Mouse (Mus musculus) heart, embryonic 15.5 days (tissue): ENCODE measurements around the gene Plcb4. TPM values are rescaled to one million over a fixed set of nuclear protein-coding genes. Genes with fewer than 3 reads are reported as not detected.

ENCODE experiments used
- ATAC-seq: fragments of 200-750 bp; cut with Nextera tagmentation; replicated peaks from 2 replicates; pipeline ENCODE4 v1.8.0; 2017; ENCODE audit warnings: low read depth, moderate TSS enrichment; ENCODE audit not compliant: insufficient number of reproducible peaks, insufficient read depth, low FRiP score
- H3K27ac ChIP-seq: fragments of 300-500 bp; sonication (generic); 2 replicates; pipeline ENCODE4 v1.5.1; 2015; ENCODE audit warnings: mild to moderate bottlenecking, inconsistent platforms
- H3K27me3 ChIP-seq: fragments of 300-500 bp; sonication (generic); 2 replicates; pipeline ENCODE4 v1.6.1; 2015; ENCODE audit warnings: inconsistent platforms
- H3K36me3 ChIP-seq: fragments of 300-500 bp; sonication (generic); 2 replicates; pipeline ENCODE4 v1.6.1; 2015; ENCODE audit warnings: mild to moderate bottlenecking, inconsistent platforms
- H3K4me1 ChIP-seq: fragments of 300-500 bp; sonication (generic); replicated peaks from 2 replicates; pipeline ENCODE4 v1.6.1; 2015; ENCODE audit warnings: inconsistent platforms
- H3K4me2 ChIP-seq: fragments of 300-500 bp; sonication (generic); 2 replicates; pipeline ENCODE4 v1.6.1; 2015; ENCODE audit warnings: inconsistent platforms, mild to moderate bottlenecking, moderate library complexity
- H3K4me3 ChIP-seq: fragments of 300-500 bp; sonication (generic); 2 replicates; pipeline ENCODE4 v1.5.1; 2015; ENCODE audit warnings: mild to moderate bottlenecking, inconsistent platforms
- H3K9ac ChIP-seq: fragments of 300-500 bp; sonication (generic); 2 replicates; pipeline ENCODE4 v1.6.1; 2015; ENCODE audit warnings: mild to moderate bottlenecking, inconsistent platforms
- H3K9me3 ChIP-seq: fragments of 300-500 bp; sonication (generic); replicated peaks from 2 replicates; pipeline ENCODE4 v1.6.1; 2016; ENCODE audit warnings: inconsistent platforms
- WGBS: fragments of 180-500 bp; shearing (Covaris S2); methylation state at CpG from one replicate; pipeline ENCODE4 v1.1.7; 2015; ENCODE audit warnings: mixed read lengths; 5-methylcytosine and 5-hydroxymethylcytosine counted together
- polyA plus RNA-seq: library from polyadenylated mRNA; unstranded; fragments of >200 nt; fragmentation: Nextera tagmentation; extraction: Ambion mirVana; gene quantifications from 2 replicates; pipeline ENCODE4 v1.2.1, GENCODE M21; 2015

Plcb4 gene
- polyA plus RNA-seq, 1 experiment from 2014 or later, result 38.8 TPM

- Histone ChIP-seq H3K36me3 (no peaks in the 10 kb centered on the region), H3K4me3 (no peak overlapping the region), H3K9me3 (no peaks in the 10 kb centered on the region), H3K27me3 (no peaks in the 10 kb centered on the region), H3K4me1 (no peaks in the 10 kb centered on the region; the same call in 1 of the 2 replicates), H3K4me2 (no peak overlapping the region), H3K9ac (no peak overlapping the region), H3K27ac (no peak overlapping the region)
- WGBS, result 73% methylated on average over 1 of the region's 1 CpGs
- ATAC-seq, result no peak
Observed at GRCm38 (mm10) chr2:135823690-135824089, 164.9 kb downstream of the Plcb4 start.

DNA sequence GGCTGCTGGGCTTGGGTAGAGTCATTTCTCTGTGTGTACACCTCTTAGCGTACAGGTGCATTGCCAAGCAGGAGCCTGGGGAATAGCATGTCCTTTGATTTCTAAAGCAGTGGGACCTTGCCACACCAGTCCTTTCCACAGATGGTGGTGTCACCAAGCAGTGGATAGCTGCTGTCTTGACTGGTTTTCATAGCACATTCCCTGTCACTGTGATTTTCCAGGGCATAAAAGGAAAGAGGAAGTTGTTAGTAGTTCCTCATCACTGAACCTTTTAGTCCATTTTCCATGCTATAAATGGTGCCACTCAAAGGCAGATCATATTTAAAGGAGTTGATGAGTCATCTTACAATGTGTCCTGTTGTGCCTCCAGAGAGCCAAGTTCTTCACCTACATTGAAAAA, 165.9 kb downstream of the Plcb4 start:
- Histone ChIP-seq H3K36me3 (no peaks in the 10 kb centered on the region), H3K4me2 (no peak overlapping the region), H3K9ac (no peak overlapping the region), H3K27ac (no peak overlapping the region), H3K4me1 (no peaks in the 10 kb centered on the region; the same call in 1 of the 2 replicates), H3K27me3 (no peaks in the 10 kb centered on the region), H3K9me3 (no peaks in the 10 kb centered on the region), H3K4me3 (no peak overlapping the region)
- ATAC-seq, result no peak
- 95% methylated on average over 1 of the region's 1 CpGs for WGBS

DNA sequence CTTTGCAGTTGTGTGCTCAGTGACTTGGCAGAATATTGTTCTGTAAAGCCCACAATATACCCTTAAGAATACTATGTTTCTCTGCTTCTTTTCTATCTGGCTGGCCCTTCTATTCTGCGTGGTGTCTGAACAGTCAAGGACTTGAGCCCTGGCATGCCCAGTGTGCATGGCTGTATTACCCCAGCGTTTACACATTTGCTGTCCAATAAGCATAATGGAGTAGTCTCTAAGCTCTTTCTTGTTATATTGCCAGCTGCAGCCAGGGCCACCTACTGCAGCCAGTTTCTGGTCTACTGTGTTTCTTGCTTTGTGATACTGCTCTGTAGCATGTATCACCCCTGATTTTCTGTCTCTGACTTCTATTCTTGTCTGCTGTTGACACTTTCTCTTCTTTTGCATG, 166.8 kb downstream of the Plcb4 start:
- ATAC-seq, result no peak
- Histone ChIP-seq H3K27ac (no peak overlapping the region), H3K36me3 (no peaks in the 10 kb centered on the region), H3K9ac (no peak overlapping the region), H3K4me2 (no peak overlapping the region), H3K27me3 (no peaks in the 10 kb centered on the region), H3K9me3 (no peaks in the 10 kb centered on the region), H3K4me3 (no peak overlapping the region), H3K4me1 (no peaks in the 10 kb centered on the region; the same call in 1 of the 2 replicates)
- 81% methylated on average over 2 of the region's 2 CpGs for WGBS

DNA sequence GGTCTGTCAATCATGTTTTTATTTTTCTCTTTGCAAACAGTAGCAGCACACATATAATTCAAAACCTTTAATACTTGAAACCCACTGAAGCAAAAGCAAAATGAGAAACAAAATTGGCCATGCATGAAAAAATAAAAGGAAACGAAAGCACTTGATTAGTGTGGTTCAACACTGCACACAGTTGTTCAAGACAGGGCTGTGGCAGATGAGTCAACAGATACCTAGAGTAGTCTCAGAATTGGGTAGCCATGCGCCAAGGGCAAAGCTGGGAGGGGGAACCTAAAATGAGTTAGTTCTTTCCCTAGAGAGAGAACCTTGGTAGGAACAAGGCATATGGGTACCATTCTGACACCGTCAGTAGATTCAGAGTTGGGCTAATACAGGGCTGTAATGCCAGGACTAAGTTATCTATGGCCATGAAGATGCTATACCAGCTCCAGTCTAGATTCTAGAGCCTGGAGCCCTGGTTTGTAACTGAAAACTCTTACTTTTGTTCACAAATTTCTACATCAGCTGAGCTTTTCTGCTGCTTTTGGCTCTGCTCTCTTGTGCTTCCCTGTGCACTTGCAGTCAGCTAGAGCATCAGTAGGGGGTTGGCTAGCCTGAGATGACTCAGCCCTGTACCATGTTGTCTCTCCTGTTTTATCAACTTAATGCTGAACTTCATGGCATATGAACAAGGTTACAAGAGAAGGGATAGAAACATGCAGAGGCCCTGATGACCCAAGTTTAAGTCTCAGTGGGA, 168.0 kb downstream of the Plcb4 start:
- no peak overlapping the region for H3K9ac ChIP-seq
- no peaks in the 10 kb centered on the region for H3K9me3 ChIP-seq
- H3K4me3 ChIP-seq, result no peak overlapping the region
- ATAC-seq, result no peak
- 89% methylated on average over 3 of the region's 3 CpGs for WGBS
- H3K4me1 ChIP-seq, result no peaks in the 10 kb centered on the region; the same call in 1 of the 2 replicates
- no peaks in the 10 kb centered on the region for H3K36me3 ChIP-seq
- H3K27me3 ChIP-seq, result no peaks in the 10 kb centered on the region
- no peak overlapping the region for H3K4me2 ChIP-seq
- no peak overlapping the region for H3K27ac ChIP-seq

- 58% methylated on average over 2 of the region's 2 CpGs for WGBS
Observed at GRCm38 (mm10) chr2:135828446-135828845, 169.6 kb downstream of the Plcb4 start.

GRCm38 (mm10) chr2:135833743-135834142, 174.9 kb downstream of the Plcb4 start:
- Histone ChIP-seq H3K9me3 (no peaks in the 10 kb centered on the region), H3K27me3 (no peaks in the 10 kb centered on the region), H3K4me3 (no peak overlapping the region), H3K4me1 (peaks cover 28% of the 10 kb centered on the region), H3K9ac (no peak overlapping the region), H3K36me3 (no peaks in the 10 kb centered on the region), H3K4me2 (no peak overlapping the region), H3K27ac (no peak overlapping the region)
- ATAC-seq, result no peak
- 86% methylated on average over 3 of the region's 3 CpGs for WGBS

More at GRCm38 (mm10) chr2:135828446-135828845, 169.6 kb downstream of the Plcb4 start:
- ATAC-seq, result no peak
- Histone ChIP-seq H3K4me1 (no peaks in the 10 kb centered on the region; the same call in 1 of the 2 replicates), H3K36me3 (no peaks in the 10 kb centered on the region), H3K4me2 (no peak overlapping the region), H3K27ac (no peak overlapping the region), H3K27me3 (no peaks in the 10 kb centered on the region), H3K4me3 (no peak overlapping the region), H3K9me3 (no peaks in the 10 kb centered on the region), H3K9ac (no peak overlapping the region)

DNA sequence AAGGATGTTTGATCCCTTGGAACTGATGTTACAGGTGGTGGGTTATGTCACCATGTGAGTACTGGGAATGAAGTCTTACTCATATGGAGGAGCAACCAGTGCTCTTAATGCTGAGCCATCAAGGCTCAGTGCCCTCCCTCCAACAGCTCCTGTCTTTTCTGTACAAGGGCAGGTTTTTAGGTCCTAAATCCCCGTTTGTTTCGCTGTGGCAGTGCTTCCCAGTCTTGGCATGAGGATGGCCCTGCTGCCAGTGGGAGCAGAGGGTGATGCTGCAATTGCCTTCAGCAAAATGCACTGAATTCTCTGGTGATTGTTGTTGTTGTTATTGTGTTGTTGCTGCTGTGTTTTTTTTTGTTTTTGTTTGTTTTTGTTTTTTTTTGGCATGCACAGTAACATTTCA, 175.6 kb downstream of the Plcb4 start:
- 86% methylated on average over 2 of the region's 2 CpGs for WGBS
- no peak for ATAC-seq

GRCm38 (mm10) chr2:135835911-135836310, 177.1 kb downstream of the Plcb4 start:
- ATAC-seq, result no peak
- Histone ChIP-seq H3K4me1 (peaks cover 29% of the 10 kb centered on the region), H3K9me3 (no peaks in the 10 kb centered on the region), H3K4me3 (no peak overlapping the region), H3K36me3 (no peaks in the 10 kb centered on the region), H3K4me2 (no peak overlapping the region), H3K9ac (no peak overlapping the region), H3K27ac (no peak overlapping the region), H3K27me3 (no peaks in the 10 kb centered on the region)
- 84% methylated on average over 5 of the region's 5 CpGs for WGBS

More for the DNA sequence above, 175.6 kb downstream of the Plcb4 start:
- no peak overlapping the region for H3K4me3 ChIP-seq
- H3K36me3 ChIP-seq, result no peaks in the 10 kb centered on the region
- H3K9ac ChIP-seq, result no peak overlapping the region
- no peaks in the 10 kb centered on the region for H3K27me3 ChIP-seq
- H3K4me2 ChIP-seq, result no peak overlapping the region
- no peak overlapping the region for H3K27ac ChIP-seq
- no peaks in the 10 kb centered on the region for H3K9me3 ChIP-seq
- peaks cover 29% of the 10 kb centered on the region for H3K4me1 ChIP-seq

- H3K9ac ChIP-seq, result no peak overlapping the region
- H3K9me3 ChIP-seq, result no peaks in the 10 kb centered on the region
- no peak overlapping the region for H3K4me2 ChIP-seq
- peak overlapping the region; percentile 20 for H3K27ac ChIP-seq
- H3K27me3 ChIP-seq, result no peaks in the 10 kb centered on the region
- no peak for ATAC-seq
- no peaks in the 10 kb centered on the region for H3K36me3 ChIP-seq
- H3K4me1 ChIP-seq, result peaks cover 29% of the 10 kb centered on the region
- WGBS, result 73% methylated on average over 3 of the region's 3 CpGs
- H3K4me3 ChIP-seq, result no peak overlapping the region
Observed at GRCm38 (mm10) chr2:135836426-135836825, 177.6 kb downstream of the Plcb4 start.

- Histone ChIP-seq H3K27me3 (no peaks in the 10 kb centered on the region), H3K9me3 (no peaks in the 10 kb centered on the region), H3K27ac (peak overlapping the region; percentile 34; the same call in 1 of the 2 replicates), H3K4me1 (peaks cover 29% of the 10 kb centered on the region), H3K36me3 (no peaks in the 10 kb centered on the region), H3K9ac (no peak overlapping the region), H3K4me2 (no peak overlapping the region), H3K4me3 (no peak overlapping the region)
- no peak for ATAC-seq
- 53% methylated on average over 1 of the region's 1 CpGs for WGBS
Observed at GRCm38 (mm10) chr2:135837730-135838129, 178.9 kb downstream of the Plcb4 start.

DNA sequence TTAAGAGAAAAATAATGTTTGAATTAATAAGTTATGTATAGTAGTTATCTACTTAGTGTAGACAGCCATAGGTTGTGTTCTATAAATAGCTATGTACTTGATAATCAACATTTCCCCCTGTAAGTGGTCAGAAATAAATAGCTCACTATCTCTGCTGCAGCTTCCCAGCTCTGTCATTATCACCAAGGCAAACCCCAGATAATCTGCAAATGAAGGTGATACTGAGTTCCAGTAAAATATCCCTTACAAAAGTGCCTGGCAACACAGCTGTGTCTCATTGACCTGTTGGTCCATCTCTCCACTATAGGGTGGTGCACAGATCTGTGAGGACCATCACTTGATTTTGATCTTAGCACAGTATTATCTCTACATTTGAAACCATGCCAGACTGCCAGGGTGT, 179.3 kb downstream of the Plcb4 start:
- no peak overlapping the region for H3K9ac ChIP-seq
- no peak for ATAC-seq
- no peaks in the 10 kb centered on the region for H3K36me3 ChIP-seq
- H3K4me2 ChIP-seq, result no peak overlapping the region
- no peaks in the 10 kb centered on the region for H3K9me3 ChIP-seq
- no peaks in the 10 kb centered on the region for H3K27me3 ChIP-seq
- peak overlapping the region; percentile 34; the same call in 1 of the 2 replicates for H3K27ac ChIP-seq
- H3K4me3 ChIP-seq, result no peak overlapping the region
- H3K4me1 ChIP-seq, result peaks cover 29% of the 10 kb centered on the region
